Mouse (Mus musculus): Measurements from ENCODE around the gene Acad10. TPM values are rescaled to one million over a fixed set of nuclear protein-coding genes. Genes with fewer than 3 reads are reported as not detected.
A peak's percentile ranks its signal among the peaks of the same experiment; 100 is the strongest.
"Not testable (repeated sequence)": the region's sequence is repeated elsewhere in the genome, so short reads cannot be mapped to it uniquely, and the experiment has no call there.

Gene Acad10
- polyA plus RNA-seq, 1 experiment: 3.4 TPM

DNA sequence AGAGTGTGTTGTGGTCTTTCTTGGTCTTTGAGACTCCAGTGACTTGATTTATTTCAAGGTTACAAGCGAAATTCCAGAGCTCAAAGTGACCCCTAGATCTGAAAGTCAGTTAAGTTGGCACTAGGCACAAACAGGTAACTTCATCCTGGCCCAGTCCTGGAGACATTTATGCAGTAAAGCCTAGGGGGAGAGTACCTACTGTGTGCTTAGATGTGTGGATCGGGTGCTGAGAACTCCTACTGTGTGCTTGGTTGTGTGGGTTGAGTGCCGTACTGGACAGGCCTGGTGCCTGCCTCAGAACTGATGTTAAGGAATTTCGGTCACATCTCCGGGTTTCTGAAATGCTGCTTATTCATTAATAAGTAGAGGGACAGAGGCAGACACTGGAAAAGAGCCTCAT, 1.2 kb upstream of the Acad10 start:
- peaks cover 46% of the 10 kb centered on the region for H3K4me1 ChIP-seq
- H3K27me3 ChIP-seq (replicated peaks): no peaks in the 10 kb centered on the region
- no peaks in the 10 kb centered on the region for H3K9me3 ChIP-seq
- TF ChIP-seq FLI1 (IDR thresholded peaks at IDR 0.05; ENCODE audit: low read length) (no peak), GATA1 (IDR thresholded peaks at IDR 0.05; ENCODE audit: borderline replicate concordance, low read length) (no peak)
- H3K36me3 ChIP-seq (replicated peaks; ENCODE audit: low read length): peaks cover 47% of the 10 kb centered on the region
- peak overlapping the region; percentile 98 for H3K4me3 ChIP-seq (replicated peaks)

DNA sequence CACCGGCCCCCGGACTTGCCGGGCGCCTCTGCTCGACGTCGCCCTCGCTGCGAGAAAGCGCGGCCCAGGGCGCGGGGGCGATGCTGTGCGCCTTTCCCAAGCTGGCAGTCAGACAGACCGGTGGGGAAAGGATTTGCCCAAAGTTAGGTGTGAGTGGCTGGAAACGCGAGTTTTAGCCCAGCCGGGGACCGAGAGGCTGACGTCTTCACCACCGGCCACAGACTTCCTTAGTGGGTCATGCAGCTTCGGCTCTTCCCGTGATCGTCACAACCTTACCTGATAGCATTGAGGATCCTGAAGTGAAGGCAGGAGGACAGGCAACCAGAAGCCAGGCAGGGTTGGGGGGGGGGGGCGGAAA, 562 bp upstream of the Acad10 start:
- no peaks in the 10 kb centered on the region for H3K9me3 ChIP-seq
- no peak for TF ChIP-seq FLI1 (IDR thresholded peaks at IDR 0.05; ENCODE audit: low read length)
- TF ChIP-seq GATA1 (IDR thresholded peaks at IDR 0.05; ENCODE audit: borderline replicate concordance, low read length): no peak

DNA sequence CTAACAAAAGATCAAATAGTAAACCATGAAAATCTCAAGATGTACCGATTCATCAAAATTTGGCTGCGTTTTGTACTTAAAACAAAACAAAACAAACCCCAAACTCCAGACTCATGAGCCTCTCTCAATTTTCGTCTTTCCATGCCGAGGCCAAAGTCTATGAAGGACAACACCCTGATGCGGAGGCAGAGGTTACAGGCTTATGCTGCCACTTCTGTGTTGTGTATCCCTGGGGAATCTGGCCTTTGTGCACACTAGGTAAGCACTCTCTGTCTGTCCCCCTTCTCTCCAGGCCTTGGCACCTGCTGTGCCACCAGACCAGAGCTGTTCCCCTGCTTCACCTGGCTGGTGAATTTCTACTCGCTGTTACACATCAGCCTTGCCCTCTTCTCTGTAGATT, 2.7 kb downstream of the Acad10 start:
- not testable (repeated sequence) for H3K9me3 ChIP-seq; H3K27me3 ChIP-seq (replicated peaks); H3K4me3 ChIP-seq (replicated peaks)
- Histone ChIP-seq H3K4me1 (peaks cover 55% of the 10 kb centered on the region), H3K36me3 (replicated peaks; ENCODE audit: low read length) (peaks cover 17% of the 10 kb centered on the region)

More for the DNA sequence above, 562 bp upstream of the Acad10 start:
- H3K4me1 ChIP-seq: peaks cover 45% of the 10 kb centered on the region
- peaks cover 41% of the 10 kb centered on the region for H3K36me3 ChIP-seq (replicated peaks; ENCODE audit: low read length)
- H3K27me3 ChIP-seq (replicated peaks): no peaks in the 10 kb centered on the region
- peak overlapping the region; percentile 98 for H3K4me3 ChIP-seq (replicated peaks)

DNA sequence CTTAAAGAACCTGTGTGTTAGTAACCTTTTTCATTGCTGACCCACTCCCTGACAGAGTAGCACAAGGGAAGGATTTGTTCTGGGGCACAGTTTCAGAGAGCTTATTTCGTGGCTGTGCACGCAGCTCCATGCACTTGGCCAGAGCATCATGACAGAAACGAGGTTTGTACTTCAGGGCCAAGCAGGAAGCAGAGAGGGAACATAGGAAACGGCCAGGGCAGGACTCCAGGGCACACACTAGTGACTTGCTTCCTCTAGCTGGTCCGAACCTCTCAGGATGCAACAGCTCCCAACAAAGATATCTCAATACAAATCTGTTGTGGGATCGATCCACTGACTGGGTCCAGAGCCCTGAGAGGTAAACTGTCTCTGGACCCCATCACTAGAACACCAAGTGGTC, 3.4 kb downstream of the Acad10 start:
- peaks cover 14% of the 10 kb centered on the region for H3K36me3 ChIP-seq (replicated peaks; ENCODE audit: low read length)
- H3K27me3 ChIP-seq (replicated peaks); H3K9me3 ChIP-seq; H3K4me3 ChIP-seq (replicated peaks): not testable (repeated sequence)
- H3K4me1 ChIP-seq: peaks cover 51% of the 10 kb centered on the region

DNA sequence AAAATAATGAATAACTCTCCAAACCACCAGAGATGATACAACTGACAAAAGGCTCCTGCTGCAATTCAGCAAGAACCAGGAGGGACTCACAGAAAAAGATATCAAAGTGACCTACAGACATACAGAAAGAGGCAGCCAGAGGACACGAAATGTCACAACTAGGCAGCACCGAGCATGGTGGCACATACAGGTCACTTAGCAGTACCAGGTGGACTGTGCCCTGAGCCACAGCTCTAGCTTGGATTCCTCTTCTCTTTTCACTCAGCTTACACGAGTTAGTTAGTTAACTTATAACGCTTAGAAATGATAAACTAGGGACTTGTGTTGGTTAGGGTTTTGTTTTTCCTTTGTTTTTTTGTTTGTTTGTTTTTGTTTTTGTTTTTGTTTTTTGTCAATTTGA, 5.8 kb downstream of the Acad10 start:
- no peaks in the 10 kb centered on the region for H3K27me3 ChIP-seq (replicated peaks)
- H3K4me3 ChIP-seq (replicated peaks): no peak overlapping the region
- peaks cover 14% of the 10 kb centered on the region for H3K36me3 ChIP-seq (replicated peaks; ENCODE audit: low read length)
- H3K9me3 ChIP-seq: no peaks in the 10 kb centered on the region
- TF ChIP-seq FLI1 (IDR thresholded peaks at IDR 0.05; ENCODE audit: low read length): no peak
- TF ChIP-seq GATA1 (IDR thresholded peaks at IDR 0.05; ENCODE audit: borderline replicate concordance, low read length): no peak
- H3K4me1 ChIP-seq: peaks cover 42% of the 10 kb centered on the region

DNA sequence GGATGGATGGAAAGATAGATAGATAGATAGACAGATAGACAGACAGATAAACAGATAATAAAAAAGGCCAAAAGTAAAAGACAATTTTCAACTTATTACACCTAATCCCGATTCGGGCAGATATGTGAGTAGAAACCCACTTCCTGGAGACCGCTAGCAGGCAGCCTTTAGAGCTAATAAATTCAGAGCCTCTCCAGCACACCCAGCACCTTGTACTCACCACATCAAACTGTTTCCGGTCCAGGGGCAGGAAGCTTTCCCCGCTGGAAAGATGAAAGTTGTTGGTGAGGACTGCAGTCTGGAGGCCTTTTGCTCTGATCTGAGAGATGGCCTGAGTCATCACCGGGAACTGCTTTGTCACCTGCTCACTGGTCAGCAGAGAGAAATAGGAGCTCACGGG, 11.2 kb downstream of the Acad10 start:
- peaks cover 58% of the 10 kb centered on the region for H3K36me3 ChIP-seq (replicated peaks; ENCODE audit: low read length)
- TF ChIP-seq FLI1 (IDR thresholded peaks at IDR 0.05; ENCODE audit: low read length) (no peak), GATA1 (IDR thresholded peaks at IDR 0.05; ENCODE audit: borderline replicate concordance, low read length) (no peak)
- H3K4me1 ChIP-seq: peaks cover 20% of the 10 kb centered on the region

DNA sequence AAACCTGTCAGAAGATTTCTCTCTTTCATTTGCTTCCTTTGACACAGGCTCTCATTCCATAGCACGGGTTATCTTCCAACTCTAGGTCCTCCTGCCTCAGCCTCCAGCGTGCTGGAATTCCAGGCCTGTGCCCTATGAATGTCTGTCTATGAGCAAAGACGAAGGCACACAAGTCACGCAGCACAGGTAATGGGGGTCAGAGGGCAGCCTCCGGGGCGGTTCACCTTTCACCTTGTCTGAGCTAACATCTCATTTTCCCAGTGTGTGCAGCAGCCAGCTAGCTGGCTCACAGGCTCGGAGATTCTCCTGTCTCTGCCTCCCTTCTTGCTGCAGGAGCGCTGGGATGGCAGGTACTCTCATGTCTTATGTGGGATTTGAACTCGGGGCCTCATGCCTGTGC, 20.7 kb downstream of the Acad10 start:
- Histone ChIP-seq H3K9me3 (no peaks in the 10 kb centered on the region), H3K4me1 (peaks cover 17% of the 10 kb centered on the region), H3K27me3 (replicated peaks) (peaks cover 6% of the 10 kb centered on the region), H3K4me3 (replicated peaks) (no peak overlapping the region), H3K36me3 (replicated peaks; ENCODE audit: low read length) (peaks cover 51% of the 10 kb centered on the region)
- TF ChIP-seq GATA1 (IDR thresholded peaks at IDR 0.05; ENCODE audit: borderline replicate concordance, low read length) (no peak), FLI1 (IDR thresholded peaks at IDR 0.05; ENCODE audit: low read length) (no peak)

More for the DNA sequence above, 11.2 kb downstream of the Acad10 start:
- H3K27me3 ChIP-seq (replicated peaks): no peaks in the 10 kb centered on the region
- no peaks in the 10 kb centered on the region for H3K9me3 ChIP-seq
- H3K4me3 ChIP-seq (replicated peaks): peak overlapping the region; percentile 62

DNA sequence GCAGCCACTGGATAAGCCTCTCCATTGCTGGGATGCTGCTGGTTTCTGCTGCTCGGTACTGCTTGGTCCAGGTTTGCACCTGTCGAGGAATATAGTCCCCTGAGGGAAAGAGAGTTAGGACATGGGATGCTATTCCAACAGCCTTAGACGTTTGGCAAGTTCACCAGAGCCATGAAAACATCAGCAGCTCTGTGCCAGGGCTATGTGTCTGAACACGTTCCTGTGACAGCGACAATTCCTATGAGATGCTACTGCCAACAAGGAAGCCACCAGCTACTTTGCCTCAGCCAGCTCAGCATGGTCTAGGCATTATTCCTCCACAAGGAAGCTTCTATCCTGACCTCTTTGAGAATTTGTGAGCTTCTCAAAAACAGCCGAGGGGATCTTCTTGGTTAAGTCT, 23.0 kb downstream of the Acad10 start:
- Histone ChIP-seq H3K27me3 (replicated peaks) (peaks cover 6% of the 10 kb centered on the region), H3K4me1 (peaks cover 24% of the 10 kb centered on the region), H3K36me3 (replicated peaks; ENCODE audit: low read length) (peaks cover 31% of the 10 kb centered on the region), H3K4me3 (replicated peaks) (no peak overlapping the region), H3K9me3 (no peaks in the 10 kb centered on the region)
- no peak for TF ChIP-seq FLI1 (IDR thresholded peaks at IDR 0.05; ENCODE audit: low read length)
- no peak for TF ChIP-seq GATA1 (IDR thresholded peaks at IDR 0.05; ENCODE audit: borderline replicate concordance, low read length)

DNA sequence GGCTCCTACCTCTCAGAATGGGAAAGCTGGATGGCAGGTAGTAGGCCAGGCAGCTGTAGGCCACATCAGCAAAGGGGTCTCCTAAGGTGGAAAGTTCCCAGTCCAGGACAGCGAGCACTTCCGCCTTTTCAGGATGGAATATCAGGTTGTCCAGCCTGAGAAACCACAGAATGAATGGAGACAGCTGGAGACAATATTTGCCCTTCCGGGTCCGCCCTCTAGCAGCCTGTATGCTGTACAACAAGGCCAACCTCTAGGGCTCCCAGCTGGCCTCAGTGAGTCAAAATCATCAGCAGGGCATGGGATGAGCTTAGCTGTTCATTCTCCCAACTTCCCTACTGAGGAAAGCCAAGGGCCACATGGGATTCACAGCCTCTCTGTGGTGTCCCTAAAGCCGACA, 25.6 kb downstream of the Acad10 start:
- H3K27me3 ChIP-seq (replicated peaks): peaks cover 5% of the 10 kb centered on the region
- H3K4me3 ChIP-seq (replicated peaks): no peak overlapping the region
- TF ChIP-seq FLI1 (IDR thresholded peaks at IDR 0.05; ENCODE audit: low read length) (no peak), GATA1 (IDR thresholded peaks at IDR 0.05; ENCODE audit: borderline replicate concordance, low read length) (no peak)
- no peaks in the 10 kb centered on the region for H3K9me3 ChIP-seq
- peaks cover 35% of the 10 kb centered on the region for H3K36me3 ChIP-seq (replicated peaks; ENCODE audit: low read length)
- peaks cover 21% of the 10 kb centered on the region for H3K4me1 ChIP-seq

DNA sequence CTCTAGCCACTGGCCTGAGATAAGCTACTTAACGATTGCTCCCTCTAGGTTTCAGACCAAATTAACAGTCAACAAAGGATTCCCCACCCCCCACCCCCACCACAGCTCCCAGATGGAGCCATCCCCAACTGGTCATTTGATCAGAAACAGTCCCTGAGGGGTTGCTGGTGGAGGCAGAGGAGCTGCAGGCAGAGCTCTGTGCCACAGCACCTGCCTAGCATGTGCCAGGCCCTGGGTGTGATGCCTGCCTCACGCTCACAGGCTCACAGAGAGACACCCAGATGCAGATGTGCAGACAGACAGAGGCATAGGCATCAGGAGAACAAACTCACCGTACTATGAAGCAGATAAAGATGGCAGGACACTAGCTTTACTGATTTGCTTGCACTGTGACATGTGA, 27.5 kb downstream of the Acad10 start:
- Histone ChIP-seq H3K9me3 (no peaks in the 10 kb centered on the region), H3K4me3 (replicated peaks) (no peak overlapping the region)

DNA sequence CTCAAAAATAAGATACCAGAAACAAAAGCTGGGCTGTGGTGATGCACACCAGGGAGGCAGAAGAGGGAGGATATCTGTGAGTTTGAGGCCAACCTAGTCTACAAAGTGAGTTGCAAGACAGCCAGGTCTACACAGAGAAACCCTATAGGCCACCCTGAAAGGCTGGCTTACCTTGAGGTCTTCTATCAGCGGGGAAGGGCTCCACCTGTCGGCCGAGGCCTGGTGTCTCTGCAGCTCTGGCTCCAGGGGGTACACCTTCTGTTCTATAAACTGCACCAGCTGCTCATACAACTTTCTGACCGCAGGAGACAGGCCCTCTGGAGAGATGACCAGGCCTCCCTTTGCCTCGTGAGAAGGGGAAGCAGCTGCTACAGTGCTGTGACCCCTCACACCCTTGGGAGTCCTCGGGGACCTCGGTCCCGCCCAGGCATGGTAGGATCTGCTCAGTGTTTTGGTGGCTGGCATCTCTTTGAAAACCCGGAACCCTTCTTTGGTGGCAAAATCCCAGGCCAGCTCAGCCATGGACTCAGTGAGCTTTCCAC, 29.1 kb downstream of the Acad10 start:
- Histone ChIP-seq H3K36me3 (replicated peaks; ENCODE audit: low read length) (peaks cover 40% of the 10 kb centered on the region), H3K4me1 (peaks cover 19% of the 10 kb centered on the region)
- not testable (repeated sequence) for H3K27me3 ChIP-seq (replicated peaks); H3K4me3 ChIP-seq (replicated peaks); H3K9me3 ChIP-seq

More for the DNA sequence above, 27.5 kb downstream of the Acad10 start:
- TF ChIP-seq FLI1 (IDR thresholded peaks at IDR 0.05; ENCODE audit: low read length) (no peak), GATA1 (IDR thresholded peaks at IDR 0.05; ENCODE audit: borderline replicate concordance, low read length) (no peak)
- Histone ChIP-seq H3K36me3 (replicated peaks; ENCODE audit: low read length) (peaks cover 40% of the 10 kb centered on the region), H3K4me1 (peaks cover 26% of the 10 kb centered on the region), H3K27me3 (replicated peaks) (peaks cover 4% of the 10 kb centered on the region)
